Mouse (Mus musculus): ENCODE measurements around the gene Naa25.

Naa25 gene

GRCm38 (mm10) chr5:121397187-121398145 lies at the start of gene Naa25:
Gene Naa25 (plus strand): TSS chr5:121397936.
- peak; percentile 95 for DNase-seq (ENCODE audit: low spot score)

DNA sequence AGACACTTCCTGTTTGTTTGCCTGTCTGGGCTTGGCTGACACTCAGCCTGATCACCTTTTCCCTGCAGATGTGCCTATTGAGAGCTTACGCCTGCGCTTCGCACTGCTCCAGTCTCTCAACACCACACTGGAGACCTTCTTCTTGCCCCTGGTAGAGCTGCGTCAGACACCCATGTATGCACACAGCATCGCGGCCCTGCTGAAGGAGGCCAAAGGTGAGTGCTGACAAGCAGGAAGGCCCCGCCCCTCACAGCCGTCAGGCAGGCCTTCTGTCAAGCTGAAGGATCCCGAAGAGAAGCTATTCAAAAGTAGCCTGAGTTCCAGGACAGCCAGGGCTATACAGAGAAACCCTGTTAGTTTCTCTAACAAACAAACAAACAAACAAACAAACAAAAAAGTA lies 38.5 kb upstream of the Naa25 start:
- DNase-seq (ENCODE audit: low spot score) = no peak

DNA sequence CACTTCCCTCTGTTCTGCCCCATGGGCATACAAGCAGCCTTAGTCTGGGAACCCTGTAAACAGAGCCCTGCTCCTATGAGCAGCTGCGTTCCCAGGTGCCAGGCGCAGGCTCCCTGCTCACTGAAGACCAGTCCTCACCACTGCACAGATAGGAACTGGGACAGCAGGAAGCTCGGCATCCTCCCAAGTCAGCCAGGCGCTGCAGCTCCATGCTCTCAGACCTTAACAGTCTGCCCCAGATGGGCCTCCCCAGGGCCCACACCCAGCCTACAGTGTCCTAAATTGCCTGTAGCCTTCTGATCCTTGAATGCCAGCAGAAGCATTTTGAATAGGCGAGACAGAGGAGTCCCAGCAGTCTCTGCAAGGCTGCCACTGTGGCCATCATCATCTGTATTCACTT lies 36.0 kb upstream of the Naa25 start:
- no peak for DNase-seq (ENCODE audit: low spot score)

- no peak for DNase-seq (ENCODE audit: low spot score)
Observed at GRCm38 (mm10) chr5:121363441-121363840, 34.3 kb upstream of the Naa25 start.

- DNase-seq (ENCODE audit: low spot score) = no peak
Observed at GRCm38 (mm10) chr5:121366449-121367225, 31.1 kb upstream of the Naa25 start.

DNA sequence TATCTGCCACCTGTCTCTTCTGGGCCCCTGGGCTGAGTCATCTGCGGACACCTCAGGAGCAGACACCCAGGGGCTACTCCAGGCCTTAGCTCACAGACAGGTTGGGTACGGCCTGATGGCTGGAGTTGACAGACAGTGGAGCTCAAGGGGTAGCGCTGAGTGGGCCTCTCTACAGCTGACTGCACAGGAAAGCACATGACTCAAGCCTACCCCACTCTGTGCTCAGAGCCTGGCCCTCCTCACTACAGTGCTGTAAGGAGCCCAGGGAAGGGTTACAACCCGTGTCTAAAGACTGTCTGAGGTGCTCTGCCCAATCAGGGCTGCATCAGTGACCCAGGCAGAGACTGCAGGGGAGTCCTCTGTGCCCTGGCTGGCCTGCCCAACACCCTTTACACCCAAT lies 30.5 kb upstream of the Naa25 start:
- DNase-seq (ENCODE audit: low spot score) = no peak

DNA sequence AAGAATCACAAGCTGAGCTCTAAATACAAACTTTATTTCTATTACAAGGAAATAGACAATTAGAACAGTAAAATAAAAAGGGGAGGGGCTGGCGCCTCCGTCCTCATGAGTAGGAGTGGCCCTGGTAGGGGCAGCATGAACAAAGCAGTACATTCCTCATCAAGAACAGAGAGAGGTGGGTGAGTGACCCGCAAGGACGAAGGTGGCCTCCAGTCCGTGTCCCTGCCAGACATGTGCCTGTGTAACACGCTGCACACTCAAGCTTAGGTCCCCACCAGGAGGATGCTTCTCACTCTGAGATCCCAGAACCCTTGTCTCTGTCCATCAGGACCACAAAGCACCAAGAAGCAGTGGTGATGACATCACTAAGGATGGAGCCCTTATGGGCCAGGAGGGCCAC lies 26.0 kb upstream of the Naa25 start:
- no peak for DNase-seq (ENCODE audit: low spot score)

DNA sequence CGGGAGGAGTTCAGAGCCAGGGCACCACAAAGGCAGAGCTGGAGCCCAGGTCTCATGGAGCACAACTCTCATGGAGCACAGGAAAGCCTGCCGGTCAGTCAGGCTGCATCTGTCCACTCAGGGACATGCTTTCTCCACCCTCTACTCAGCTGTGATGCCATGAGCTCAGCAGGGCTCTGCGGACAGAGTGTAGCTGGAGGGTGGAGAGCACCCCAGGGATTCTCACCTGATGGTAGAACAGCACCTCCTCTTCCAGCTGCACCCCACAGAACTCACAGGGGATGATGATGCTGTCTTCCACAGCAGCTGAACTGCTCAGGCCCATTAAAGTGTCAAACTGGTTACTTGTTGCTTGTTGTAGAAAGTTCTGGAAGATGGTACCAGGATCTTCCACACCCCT lies 22.9 kb upstream of the Naa25 start:
- DNase-seq (ENCODE audit: low spot score) = no peak

DNA sequence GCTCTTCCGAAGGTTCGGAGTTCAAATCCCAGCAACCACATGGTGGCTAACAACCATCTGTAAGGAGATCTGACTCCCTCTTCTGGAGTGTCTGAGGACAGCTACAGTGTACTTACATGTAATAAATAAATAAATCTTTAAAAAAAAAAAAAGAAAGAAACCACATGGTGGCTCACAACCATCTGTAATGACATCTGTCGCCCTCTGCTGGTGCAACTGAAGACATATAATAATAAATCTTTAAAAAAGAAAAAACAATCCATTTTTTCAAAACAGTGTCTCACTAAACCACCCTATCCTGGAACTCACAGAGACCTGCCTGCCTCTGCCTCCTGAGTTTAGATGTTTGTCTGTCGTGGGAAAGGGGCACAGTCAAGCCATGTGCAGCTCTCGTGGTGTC lies 20.8 kb upstream of the Naa25 start:
- peak; percentile 45 for DNase-seq (ENCODE audit: low spot score)

DNA sequence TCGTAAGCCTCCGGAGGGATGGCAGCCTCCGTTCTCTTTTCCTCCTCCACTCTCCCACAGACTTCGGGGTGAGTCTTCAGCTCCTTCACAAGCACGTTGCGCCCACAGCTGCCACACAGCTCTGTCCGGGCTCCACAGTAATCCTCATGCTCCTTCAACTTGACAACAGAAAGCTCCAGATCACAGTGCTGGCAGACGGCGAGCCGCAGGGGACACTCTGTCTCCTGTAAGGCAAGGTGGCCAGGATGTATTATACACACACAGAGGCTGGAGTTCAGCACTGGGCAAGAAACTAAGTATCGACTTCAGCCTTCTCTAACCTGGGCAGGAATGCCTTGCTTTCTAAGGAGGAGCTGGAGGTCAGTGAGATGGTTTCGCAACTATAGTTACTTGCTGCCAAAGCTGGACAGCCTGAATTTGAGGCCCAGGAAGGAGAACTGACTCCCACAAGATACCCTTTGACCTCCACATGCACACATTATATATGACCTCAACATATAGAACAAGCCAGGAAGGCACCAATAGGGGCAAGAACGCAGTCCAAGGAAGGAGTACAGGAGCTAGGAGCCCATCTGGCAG lies 19.0 kb upstream of the Naa25 start:
- DNase-seq (ENCODE audit: low spot score) = no peak

- DNase-seq (ENCODE audit: low spot score) = no peak
Observed at GRCm38 (mm10) chr5:121380692-121381091, 17.0 kb upstream of the Naa25 start.

DNA sequence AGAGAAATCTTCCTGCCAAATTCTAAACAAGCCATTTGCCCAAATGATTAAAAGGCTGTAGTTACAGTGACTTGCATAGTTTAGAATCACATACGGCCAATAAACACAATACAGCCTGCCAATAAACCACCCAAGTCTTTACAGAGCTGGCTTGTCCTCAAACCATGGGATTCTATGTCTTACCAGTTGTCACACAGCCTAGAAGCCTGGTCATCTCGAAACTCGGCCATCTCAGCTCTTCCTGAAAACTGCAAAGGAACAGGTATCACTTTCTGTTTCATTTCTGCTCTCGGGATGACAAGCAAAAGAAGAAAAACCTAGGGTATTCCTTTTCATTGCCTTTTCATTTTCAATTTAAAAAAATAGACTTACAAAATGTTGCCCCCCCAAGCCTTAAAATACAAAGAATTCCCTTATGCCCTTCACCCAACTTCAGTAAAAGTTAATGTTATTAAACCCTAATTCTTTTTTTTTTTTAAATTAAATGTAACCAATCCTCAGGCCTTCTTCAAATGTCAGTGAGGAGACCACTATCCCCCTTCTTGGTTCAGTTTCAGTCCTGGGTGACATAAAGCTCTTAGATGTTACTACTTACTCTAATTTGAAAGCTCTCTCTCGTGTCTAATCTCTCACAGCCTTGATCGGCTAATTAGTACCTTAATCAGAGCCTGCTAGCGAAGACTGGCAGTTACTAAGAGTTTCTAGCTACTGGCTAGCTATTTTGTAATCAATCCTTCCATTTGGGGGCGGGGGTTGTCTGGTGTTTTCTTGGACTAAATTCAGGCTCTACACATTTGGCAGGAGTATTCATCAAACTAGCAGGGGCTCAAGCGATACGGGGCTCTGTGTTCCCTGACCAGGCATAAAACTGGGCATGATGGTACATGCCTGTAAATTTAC lies 13.6 kb upstream of the Naa25 start:
- no peak for DNase-seq (ENCODE audit: low spot score)

GRCm38 (mm10) chr5:121384757-121385460 lies 12.8 kb upstream of the Naa25 start:
- DNase-seq (ENCODE audit: low spot score) = no peak

GRCm38 (mm10) chr5:121385461-121386119 lies 12.1 kb upstream of the Naa25 start, which contains the start of gene Trafd1:
Gene Trafd1 (minus strand): TSS chr5:121385632.
- peak; percentile 87 for DNase-seq (ENCODE audit: low spot score)

GRCm38 (mm10) chr5:121386120-121386909 lies 11.4 kb upstream of the Naa25 start:
- DNase-seq (ENCODE audit: low spot score) = no peak

DNA sequence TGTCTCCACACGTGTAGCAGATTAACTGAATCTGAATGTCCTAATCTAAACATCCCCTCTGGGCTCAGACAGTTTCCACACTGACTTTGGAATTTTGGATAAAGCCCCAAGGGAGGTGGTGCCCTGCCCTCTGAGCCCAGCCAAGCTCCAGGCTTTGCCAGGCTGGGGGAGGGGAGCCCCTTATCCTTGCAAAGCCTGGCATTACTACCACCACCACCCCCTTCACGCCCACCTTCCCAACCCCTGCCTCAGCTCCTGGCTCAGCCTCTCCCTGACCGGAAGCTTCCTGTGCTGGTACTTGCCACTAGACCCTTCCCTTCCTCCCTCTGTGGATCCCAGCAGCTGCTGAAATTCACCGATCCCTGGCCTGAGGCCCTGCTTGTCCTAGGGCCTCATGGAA lies 10.6 kb upstream of the Naa25 start:
- DNase-seq (ENCODE audit: low spot score) = no peak

GRCm38 (mm10) chr5:121389106-121389505 lies 8.6 kb upstream of the Naa25 start:
- DNase-seq (ENCODE audit: low spot score) = no peak

DNA sequence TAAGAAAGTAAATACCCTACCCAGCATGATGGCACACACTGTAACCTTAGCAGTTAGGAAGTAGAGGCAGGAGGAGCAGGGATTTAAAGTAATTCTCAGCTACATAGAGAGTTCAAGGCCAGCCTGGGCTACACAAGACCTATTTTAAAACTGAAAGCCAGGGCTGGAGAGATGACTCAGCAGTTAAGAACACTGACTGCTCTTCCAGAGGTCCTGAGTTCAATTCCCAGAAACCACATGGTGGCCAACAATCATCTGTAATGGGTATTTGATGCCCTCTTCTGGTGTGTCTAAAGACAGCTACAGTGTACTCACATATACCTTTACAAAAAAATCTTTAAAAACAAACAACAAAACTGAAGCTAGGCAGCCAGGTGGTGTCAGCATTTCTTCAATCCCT lies 8.0 kb upstream of the Naa25 start:
- no peak for DNase-seq (ENCODE audit: low spot score)

GRCm38 (mm10) chr5:121392667-121393380 lies 4.9 kb upstream of the Naa25 start:
- DNase-seq (ENCODE audit: low spot score) = no peak

All from urinary bladder, postnatal 25 days (tissue).